Mouse (Mus musculus) heart, embryonic 10.5 days (tissue): ENCODE results near the gene Dnah14. TPM values are rescaled to one million over a fixed set of nuclear protein-coding genes. Genes with fewer than 3 reads are reported as not detected.

Source experiments
- DNase-seq: peaks from one replicate; pipeline ENCODE4 v3.0.0-alpha.2; 2017; ENCODE audit warnings: low spot score
- H3K27ac ChIP-seq: fragments of 300-500 bp; sonication (generic); 2 replicates; pipeline ENCODE4 v1.5.1; 2016; ENCODE audit warnings: mild to moderate bottlenecking
- H3K27me3 ChIP-seq: fragments of 300-500 bp; sonication (generic); 2 replicates; pipeline ENCODE4 v1.6.1; 2016; ENCODE audit warnings: mild to moderate bottlenecking; ENCODE audit not compliant: poor library complexity, insufficient read depth, severe bottlenecking
- H3K36me3 ChIP-seq: fragments of 300-500 bp; sonication (generic); 2 replicates; pipeline ENCODE4 v1.6.1; 2016; ENCODE audit warnings: mild to moderate bottlenecking, moderate library complexity
- H3K4me1 ChIP-seq: fragments of 300-500 bp; sonication (generic); 2 replicates; pipeline ENCODE4 v1.6.1; 2016; ENCODE audit warnings: mild to moderate bottlenecking
- H3K4me3 ChIP-seq: fragments of 300-500 bp; sonication (generic); 2 replicates; pipeline ENCODE4 v1.5.1; 2016; ENCODE audit warnings: mild to moderate bottlenecking, moderate library complexity
- H3K9me3 ChIP-seq: fragments of 300-500 bp; sonication (generic); 2 replicates; pipeline ENCODE4 v1.6.1; 2016; ENCODE audit warnings: mild to moderate bottlenecking, moderate library complexity
- WGBS: fragments of 180-500 bp; shearing (Covaris S2); methylation state at CpG from one replicate; pipeline ENCODE4 v1.1.7; 2016; 5-methylcytosine and 5-hydroxymethylcytosine counted together
- polyA plus RNA-seq: library from polyadenylated mRNA; unstranded; fragments of >200 nt; fragmentation: Nextera tagmentation; extraction: Ambion mirVana; gene quantifications from 2 replicates; pipeline ENCODE4 v1.2.1, GENCODE M21; 2016

The Dnah14 gene
- 0.80 and 0.92 TPM in 2 replicates for polyA plus RNA-seq

DNA sequence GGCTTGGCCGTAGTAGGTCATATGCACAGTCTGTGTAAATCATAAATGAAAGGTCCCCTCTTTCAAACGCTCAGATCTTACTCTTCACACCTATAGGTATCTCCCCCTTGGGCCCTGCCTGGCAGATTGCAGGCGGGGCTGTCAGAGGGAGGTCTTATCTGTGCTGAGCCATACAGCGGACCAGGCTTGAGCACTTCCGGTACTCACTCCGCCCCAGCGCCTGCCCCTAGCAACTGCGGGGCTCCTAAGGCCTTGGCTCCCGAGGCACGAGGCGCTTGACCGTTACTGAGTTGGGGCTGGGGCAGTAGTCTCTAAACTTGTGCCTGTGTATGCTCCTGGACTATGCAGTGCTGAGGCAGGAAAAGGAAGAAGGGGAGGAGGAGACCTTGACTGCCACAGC, at the start of gene Dnah14:
TSS of gene Dnah14 (plus strand) at position 238 of the 400 bp plus-strand sequence.
- Histone ChIP-seq H3K27me3 (no peaks in the 10 kb centered on the region), H3K4me1 (no peaks in the 10 kb centered on the region), H3K27ac (no peak within 1 kb of the TSS), H3K4me3 (no peak within 1 kb of the TSS), H3K9me3 (no peaks in the 10 kb centered on the region), H3K36me3 (no peaks in the 10 kb centered on the region)
- 55% methylated on average over 12 of the region's 12 CpGs for WGBS
- DNase-seq, result no peak

DNA sequence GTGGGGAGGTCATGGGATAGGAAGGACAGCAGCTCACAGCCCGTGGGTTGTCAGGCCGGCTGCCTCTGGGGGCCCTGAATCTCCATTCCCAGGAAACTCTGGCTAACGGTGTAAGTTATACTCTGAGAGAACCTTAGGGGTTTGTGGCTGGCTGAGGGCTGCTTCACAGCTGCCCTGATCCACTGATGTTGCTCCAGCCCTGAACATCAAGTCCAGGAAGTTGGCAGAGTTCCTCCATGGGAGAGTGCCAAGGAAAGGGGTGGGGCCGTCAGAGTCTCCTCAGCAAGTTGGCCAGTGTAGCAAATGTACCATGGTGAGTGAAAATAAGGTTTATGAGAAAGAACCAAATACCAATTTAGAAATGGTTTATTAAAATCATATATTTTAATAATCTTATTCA, 47.0 kb upstream of the Dnah14 start:
- Histone ChIP-seq H3K27ac (no peak overlapping the region), H3K4me1 (no peaks in the 10 kb centered on the region), H3K36me3 (no peaks in the 10 kb centered on the region), H3K27me3 (no peaks in the 10 kb centered on the region; the same call in 1 of the 2 replicates), H3K4me3 (no peak overlapping the region), H3K9me3 (no peaks in the 10 kb centered on the region)
- DNase-seq, result no peak
- 74% methylated on average over 4 of the region's 4 CpGs for WGBS

DNA sequence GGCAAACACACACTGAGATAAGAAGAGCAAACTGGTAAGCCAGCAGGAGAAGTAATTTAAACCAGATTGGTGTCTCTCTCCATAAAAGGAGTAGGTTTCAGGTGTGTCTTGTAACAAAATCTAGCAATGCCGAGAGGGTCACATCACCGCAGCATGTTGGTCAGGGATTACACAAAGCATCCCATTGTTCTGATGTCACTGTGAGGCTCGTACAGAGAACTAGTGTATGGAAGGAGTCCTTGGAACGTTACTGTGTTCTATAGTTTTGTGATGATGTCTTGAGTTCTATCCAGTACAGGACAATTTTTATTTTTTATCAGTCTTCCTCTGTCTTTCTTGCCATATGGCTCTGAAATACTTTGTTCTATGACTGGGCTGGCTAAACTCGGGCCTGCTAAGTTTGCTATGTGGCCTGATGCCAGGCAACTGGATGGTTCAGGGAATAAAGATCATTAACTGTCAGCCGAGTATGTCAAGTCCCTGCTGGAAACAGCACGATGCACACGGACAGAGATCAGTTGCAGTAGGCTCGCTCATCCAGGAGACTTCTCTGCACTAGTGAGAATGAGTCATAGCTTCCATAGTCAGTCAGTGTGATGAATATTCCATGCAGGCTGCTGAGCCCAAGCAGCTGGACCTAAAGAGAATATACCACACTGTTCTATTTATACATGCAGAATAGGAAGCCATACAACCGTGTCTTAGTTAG, 41.0 kb upstream of the Dnah14 start:
- no peaks in the 10 kb centered on the region for H3K27me3 ChIP-seq
- H3K4me3 ChIP-seq, result no peak overlapping the region
- no peaks in the 10 kb centered on the region for H3K9me3 ChIP-seq
- 48% methylated on average over 10 of the region's 10 CpGs for WGBS
- no peak overlapping the region for H3K27ac ChIP-seq
- H3K36me3 ChIP-seq, result no peaks in the 10 kb centered on the region
- DNase-seq, result no peak
- peaks cover 10% of the 10 kb centered on the region; the same call in 1 of the 2 replicates for H3K4me1 ChIP-seq

DNA sequence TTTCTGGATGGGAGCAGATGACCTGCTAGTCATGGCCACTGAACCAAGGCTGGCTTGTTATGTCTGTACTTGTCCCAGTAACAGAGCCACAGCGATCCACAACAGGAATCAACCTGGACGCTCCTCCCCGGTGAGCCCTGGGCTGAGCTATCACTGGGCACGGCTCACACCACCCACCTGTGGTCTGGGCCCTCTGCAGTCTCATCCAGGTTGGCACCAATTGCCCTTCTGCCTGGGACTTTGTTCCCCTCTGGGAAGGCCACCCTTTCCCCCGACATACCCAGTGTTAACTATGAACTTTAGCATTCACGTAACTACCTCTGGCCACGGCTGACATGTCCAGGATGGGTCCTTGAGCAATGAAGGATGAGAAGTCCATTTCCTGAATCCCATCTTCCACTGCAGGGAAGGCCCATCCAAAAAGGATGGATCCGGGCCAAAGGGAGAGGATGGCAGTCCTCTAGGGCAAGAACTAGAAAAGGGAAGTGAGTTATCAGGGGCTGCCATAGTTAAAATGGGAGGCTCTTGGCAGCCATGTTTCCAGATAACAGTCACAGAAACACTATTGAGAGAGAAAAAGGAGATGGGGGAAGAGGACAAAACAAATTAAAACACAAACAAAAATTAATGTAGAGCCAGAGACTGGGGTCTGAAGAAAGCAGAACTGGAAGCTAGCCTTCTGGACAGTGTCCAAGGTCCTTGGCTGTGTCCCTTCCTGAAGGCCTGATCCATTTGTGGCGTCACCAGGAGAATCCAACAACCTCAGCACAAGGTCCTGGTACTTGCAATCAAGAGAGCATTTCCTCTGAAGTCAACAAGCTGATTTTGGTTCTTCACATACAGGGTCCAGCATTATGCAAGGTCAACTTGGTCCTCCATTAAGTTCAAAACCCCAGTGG, 38.5 kb upstream of the Dnah14 start:
- DNase-seq, result no peak
- Histone ChIP-seq H3K4me1 (peaks cover 15% of the 10 kb centered on the region), H3K9me3 (no peaks in the 10 kb centered on the region), H3K36me3 (no peaks in the 10 kb centered on the region), H3K4me3 (no peak overlapping the region), H3K27me3 (no peaks in the 10 kb centered on the region), H3K27ac (no peak overlapping the region)
- WGBS, result 86% methylated on average over 9 of the region's 9 CpGs

DNA sequence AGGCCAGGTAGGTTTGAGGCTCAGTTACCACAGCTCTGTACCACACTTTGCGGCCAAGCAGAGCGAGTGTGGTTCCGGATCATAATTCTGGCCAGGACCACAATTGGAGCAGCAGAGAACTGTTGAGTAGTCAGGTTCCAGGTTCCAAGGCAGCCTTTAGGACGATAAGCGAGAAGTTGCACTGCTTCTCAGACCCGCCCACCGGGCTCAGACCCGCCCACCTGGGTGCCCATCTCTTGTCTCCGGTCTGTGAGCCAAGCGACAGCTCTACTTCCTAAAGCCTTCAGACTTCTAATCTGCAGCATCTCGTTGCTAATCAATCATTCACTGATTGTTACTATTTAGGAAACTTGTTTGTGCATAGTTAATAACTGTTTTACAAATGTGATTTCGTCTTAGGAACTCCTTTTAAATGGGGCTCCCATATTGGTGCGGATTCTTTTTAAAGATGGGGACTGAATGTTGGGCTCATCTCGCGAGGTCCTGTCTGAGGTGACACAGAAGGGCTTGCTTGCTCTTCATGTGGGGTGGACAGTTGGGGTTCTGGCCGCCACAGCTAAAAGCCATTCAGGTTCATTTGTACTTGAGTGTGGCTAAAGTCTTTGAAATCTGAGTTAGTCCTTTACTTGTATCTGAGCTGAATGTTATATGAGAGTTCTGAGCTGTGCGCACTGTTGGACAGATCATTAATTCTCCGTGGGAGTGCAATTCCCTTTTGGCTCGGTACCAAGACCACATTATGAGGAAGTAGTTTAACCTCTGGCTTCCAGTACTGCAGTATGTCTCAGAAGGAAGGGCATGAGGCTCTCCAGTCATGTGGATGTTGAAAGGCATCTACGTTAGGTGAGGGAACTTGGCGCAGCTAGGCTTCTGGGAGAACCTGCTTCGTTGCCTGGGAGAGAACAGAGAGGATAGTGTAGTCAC, 36.3 kb upstream of the Dnah14 start:
- Histone ChIP-seq H3K4me1 (peaks cover 14% of the 10 kb centered on the region), H3K27ac (no peak overlapping the region), H3K36me3 (no peaks in the 10 kb centered on the region), H3K27me3 (peaks cover 13% of the 10 kb centered on the region), H3K4me3 (no peak overlapping the region), H3K9me3 (no peaks in the 10 kb centered on the region)
- 68% methylated on average over 22 of the region's 22 CpGs for WGBS
- DNase-seq, result no peak

DNA sequence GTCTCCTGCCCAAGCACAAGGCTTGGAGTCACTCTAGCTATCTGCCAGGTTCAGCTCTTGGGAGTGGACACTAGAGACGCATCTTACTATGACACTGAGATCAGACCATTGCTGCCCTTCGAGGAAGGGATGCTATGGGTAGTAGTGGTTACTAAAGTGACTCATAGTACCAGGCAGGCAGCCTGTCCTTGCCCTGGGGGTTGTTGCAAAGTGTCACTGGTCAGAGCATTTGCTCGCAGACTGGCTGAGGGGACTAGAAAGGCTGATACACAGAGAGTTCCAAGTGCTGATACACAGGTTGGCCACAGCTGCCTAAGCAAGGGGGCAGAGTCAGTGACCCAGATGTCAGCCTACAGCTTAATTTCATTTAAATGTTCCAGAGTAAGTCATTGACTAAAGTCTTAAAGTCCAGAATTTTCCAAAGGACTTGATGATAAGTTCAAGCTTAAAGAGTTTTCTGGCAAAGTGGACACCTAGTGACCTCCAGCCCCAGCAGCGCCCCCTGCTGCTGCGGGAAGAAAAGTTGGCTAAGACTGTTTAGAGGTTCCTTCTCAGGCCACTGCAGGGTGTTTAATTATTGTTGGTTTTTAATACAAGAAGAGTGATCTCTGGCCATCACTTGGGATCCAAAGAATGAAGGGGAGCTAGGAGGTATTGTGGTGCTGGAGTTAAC, 32.5 kb upstream of the Dnah14 start:
- Histone ChIP-seq H3K9me3 (no peaks in the 10 kb centered on the region), H3K36me3 (no peaks in the 10 kb centered on the region), H3K4me3 (no peak overlapping the region), H3K27me3 (peaks cover 13% of the 10 kb centered on the region), H3K27ac (no peak overlapping the region), H3K4me1 (peaks cover 5% of the 10 kb centered on the region; the same call in 1 of the 2 replicates)
- 69% methylated on average over 5 of the region's 5 CpGs for WGBS
- no peak for DNase-seq

DNA sequence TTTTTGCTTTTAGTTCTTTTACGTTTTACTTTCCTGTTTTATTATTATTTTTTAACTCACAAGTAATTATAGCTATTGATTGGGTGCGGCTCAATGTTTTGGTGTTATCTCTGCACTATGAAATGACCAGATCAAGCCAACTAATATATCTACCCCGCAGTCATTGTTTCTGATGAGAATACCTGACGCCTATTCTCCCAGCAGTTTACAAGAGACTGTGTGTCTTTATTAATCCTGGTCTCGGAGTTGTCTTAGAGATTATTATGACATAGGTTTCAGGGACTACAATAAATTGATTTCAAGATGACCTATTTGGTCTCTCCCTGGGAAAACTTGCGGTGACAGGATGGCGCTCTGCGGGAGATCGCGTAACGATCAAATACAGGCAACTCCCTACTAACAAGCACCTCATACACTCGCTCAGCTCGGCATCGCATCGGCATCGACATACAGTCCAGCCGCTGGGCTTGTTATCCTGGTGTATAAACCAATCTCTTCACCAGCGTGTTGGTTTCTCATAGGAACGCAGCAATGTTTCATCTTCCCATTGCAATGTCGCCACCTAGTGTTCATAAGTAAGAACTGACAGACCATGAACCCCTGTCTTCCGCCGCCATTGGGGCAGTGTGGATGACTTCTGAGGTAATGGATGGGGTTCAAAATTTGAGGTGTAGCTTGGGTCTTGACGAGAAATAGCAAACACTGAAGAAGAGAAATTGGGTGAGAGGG, 31.2 kb upstream of the Dnah14 start:
- no peaks in the 10 kb centered on the region for H3K9me3 ChIP-seq
- H3K4me3 ChIP-seq, result no peak overlapping the region
- peak; percentile 86 for DNase-seq
- 34% methylated on average over 23 of the region's 23 CpGs for WGBS
- peaks cover 13% of the 10 kb centered on the region for H3K27me3 ChIP-seq
- peaks cover 5% of the 10 kb centered on the region; the same call in 1 of the 2 replicates for H3K4me1 ChIP-seq
- no peaks in the 10 kb centered on the region for H3K36me3 ChIP-seq
- no peak overlapping the region for H3K27ac ChIP-seq

DNA sequence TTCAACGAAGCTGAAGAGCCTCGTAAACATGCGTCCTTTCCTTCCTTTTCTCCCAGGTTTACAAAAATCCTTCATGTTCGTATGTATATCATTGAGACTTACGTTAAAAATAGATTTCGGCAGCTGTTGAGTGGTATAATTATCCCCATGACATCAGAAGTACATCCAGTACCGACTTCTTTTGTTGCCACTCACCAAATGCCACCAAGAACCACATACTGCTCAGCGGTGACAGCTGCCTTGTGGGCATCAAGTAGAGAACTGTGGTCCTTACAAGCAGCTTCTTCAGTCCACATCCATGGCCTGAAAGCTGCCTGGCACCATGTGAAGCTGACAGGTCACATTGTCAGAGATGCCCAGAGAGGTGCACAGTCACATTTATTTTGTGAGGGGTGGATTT, 26.4 kb upstream of the Dnah14 start:
- no peak for DNase-seq
- Histone ChIP-seq H3K4me3 (no peak overlapping the region), H3K27ac (no peak overlapping the region), H3K4me1 (0 out of 2 replicates have a peak, but pooled peaks cover 6% of the 10 kb centered on the region), H3K36me3 (no peaks in the 10 kb centered on the region), H3K27me3 (no peaks in the 10 kb centered on the region), H3K9me3 (no peaks in the 10 kb centered on the region)
- WGBS, result 87% methylated on average over 8 of the region's 8 CpGs

DNA sequence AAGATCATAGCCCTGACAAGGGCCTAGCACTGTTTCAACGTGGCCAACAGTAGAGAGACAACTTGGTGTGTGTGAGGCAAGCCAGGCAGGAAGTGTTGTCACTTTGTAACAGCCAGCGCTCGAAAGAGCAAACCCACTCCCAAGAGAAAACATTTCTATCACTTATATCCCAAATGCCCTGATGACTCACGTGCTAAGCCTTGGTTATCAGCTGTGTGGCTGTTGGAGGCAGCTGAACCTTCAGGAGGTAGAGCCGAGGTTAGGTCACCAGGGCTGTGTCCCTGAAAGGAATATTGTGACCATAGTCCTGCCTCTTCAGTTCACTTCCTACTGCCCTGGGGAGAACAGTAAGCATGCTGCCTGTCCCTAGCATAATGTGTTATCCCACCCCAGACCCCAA, 25.5 kb upstream of the Dnah14 start:
- Histone ChIP-seq H3K27ac (no peak overlapping the region), H3K4me3 (no peak overlapping the region), H3K27me3 (no peaks in the 10 kb centered on the region), H3K9me3 (no peaks in the 10 kb centered on the region), H3K36me3 (no peaks in the 10 kb centered on the region), H3K4me1 (0 out of 2 replicates have a peak, but pooled peaks cover 6% of the 10 kb centered on the region)
- DNase-seq, result no peak
- WGBS, result 25% methylated on average over 5 of the region's 5 CpGs

DNA sequence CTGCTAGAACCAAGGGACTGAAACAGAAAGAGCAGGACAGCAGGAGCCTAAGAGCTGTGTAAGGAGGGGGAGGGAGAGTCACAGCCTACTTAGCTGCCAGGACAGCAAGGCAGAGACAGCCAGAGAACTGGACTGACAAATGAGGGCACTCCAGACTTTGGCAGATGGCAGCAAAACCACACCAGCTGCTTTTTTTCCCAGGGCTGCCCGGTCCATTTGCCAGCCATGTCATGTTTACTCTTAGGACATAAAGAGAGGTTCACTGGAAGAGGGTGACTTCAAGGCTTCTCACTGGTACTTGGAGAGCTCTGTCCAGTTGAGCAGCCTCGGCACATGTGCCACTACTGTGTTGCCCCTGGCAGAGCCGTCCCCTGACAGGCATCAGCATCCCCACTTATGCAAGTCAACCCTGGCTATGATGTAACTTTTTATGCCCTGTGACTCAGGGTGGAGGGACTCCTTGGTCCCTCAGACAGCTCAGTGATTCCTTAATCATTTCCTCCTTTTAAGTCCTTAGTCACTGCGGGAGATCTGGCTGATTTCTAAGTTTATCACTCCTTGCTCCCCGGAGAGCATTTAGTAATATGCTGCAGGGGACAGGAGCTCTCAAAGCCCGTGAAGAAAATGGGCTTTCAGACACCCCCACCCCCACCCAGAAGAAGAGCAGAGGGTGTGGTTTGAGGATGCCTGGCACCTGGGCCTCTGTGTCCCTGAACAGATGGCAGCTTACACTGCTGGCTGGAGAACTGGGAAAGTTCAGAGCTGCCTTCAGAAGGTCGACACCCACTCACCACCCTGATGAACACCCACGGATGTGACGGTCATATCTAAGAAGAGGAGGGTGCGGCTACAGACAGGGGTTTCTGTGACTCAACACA, 23.6 kb upstream of the Dnah14 start:
- Histone ChIP-seq H3K4me3 (no peak overlapping the region), H3K4me1 (0 out of 2 replicates have a peak, but pooled peaks cover 6% of the 10 kb centered on the region), H3K27me3 (no peaks in the 10 kb centered on the region), H3K27ac (no peak overlapping the region), H3K9me3 (no peaks in the 10 kb centered on the region), H3K36me3 (no peaks in the 10 kb centered on the region)
- 39% methylated on average over 10 of the region's 10 CpGs for WGBS
- no peak for DNase-seq

DNA sequence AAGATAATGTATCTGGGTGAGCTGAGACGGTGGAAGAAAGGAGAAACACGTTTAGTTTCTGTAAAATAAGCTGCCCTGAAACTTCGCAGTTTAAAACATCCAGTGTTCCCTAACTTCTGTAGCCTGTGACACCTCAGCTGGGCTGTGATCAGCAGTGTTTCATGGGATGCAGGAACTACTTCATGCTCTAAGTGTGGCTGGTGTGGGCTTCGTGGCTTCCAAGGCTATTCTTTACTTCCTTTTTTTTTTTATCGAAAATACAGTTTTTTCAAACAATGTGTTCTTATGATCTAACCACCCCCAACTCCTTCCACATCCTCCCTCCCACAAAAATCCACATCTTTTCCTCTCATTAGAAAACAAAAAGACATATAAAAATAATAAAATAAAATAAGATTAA, 20.9 kb upstream of the Dnah14 start:
- H3K27me3 ChIP-seq, result no peaks in the 10 kb centered on the region
- 73% methylated on average over 5 of the region's 5 CpGs for WGBS
- no peaks in the 10 kb centered on the region for H3K9me3 ChIP-seq
- no peak for DNase-seq
- H3K4me3 ChIP-seq, result no peak overlapping the region
- H3K4me1 ChIP-seq, result 0 out of 2 replicates have a peak, but pooled peaks cover 6% of the 10 kb centered on the region
- no peaks in the 10 kb centered on the region for H3K36me3 ChIP-seq
- no peak overlapping the region for H3K27ac ChIP-seq
